Mouse (Mus musculus): ENCODE measurements around the gene Fam208b. TPM values are rescaled to one million over a fixed set of nuclear protein-coding genes. Genes with fewer than 3 reads are reported as not detected.
"Not testable (repeated sequence)": the region's sequence is repeated elsewhere in the genome, so short reads cannot be mapped to it uniquely, and the experiment has no call there.

Fam208b gene
- polyA plus RNA-seq, 1 experiment: 14.7 TPM

- TF ChIP-seq CTCF (IDR thresholded peaks at IDR 0.05; ENCODE audit: extremely low read depth, insufficient read depth, low read length) (no peak), POLR2A (IDR thresholded peaks at IDR 0.05; ENCODE audit: extremely low read depth, insufficient read depth, low read length) (no peak)
- peaks cover 11% of the 10 kb centered on the region; the same call in 1 of the 2 replicates for H3K4me1 ChIP-seq (ENCODE audit: control insufficient read depth, insufficient read depth, low read length)
- H3K27ac ChIP-seq (ENCODE audit: insufficient read depth, low read length): no peak overlapping the region
- no peak overlapping the region for H3K4me3 ChIP-seq (ENCODE audit: insufficient read depth, low read length)
Measured at GRCm38 (mm10) chr13:3541159-3541782, 69.6 kb downstream of the Fam208b start.

- H3K4me3 ChIP-seq (ENCODE audit: insufficient read depth, low read length): no peak overlapping the region
- TF ChIP-seq POLR2A (IDR thresholded peaks at IDR 0.05; ENCODE audit: extremely low read depth, insufficient read depth, low read length) (no peak), CTCF (IDR thresholded peaks at IDR 0.05; ENCODE audit: extremely low read depth, insufficient read depth, low read length) (no peak)
- no peak overlapping the region for H3K27ac ChIP-seq (ENCODE audit: insufficient read depth, low read length)
- H3K4me1 ChIP-seq (ENCODE audit: control insufficient read depth, insufficient read depth, low read length): peaks cover 8% of the 10 kb centered on the region; the same call in 1 of the 2 replicates
Measured at GRCm38 (mm10) chr13:3540166-3540565, 70.7 kb downstream of the Fam208b start.

- TF ChIP-seq POLR2A (IDR thresholded peaks at IDR 0.05; ENCODE audit: extremely low read depth, insufficient read depth, low read length): no peak
- TF ChIP-seq CTCF (IDR thresholded peaks at IDR 0.05; ENCODE audit: extremely low read depth, insufficient read depth, low read length): no peak
- peaks cover 3% of the 10 kb centered on the region; the same call in 1 of the 2 replicates for H3K4me1 ChIP-seq (ENCODE audit: control insufficient read depth, insufficient read depth, low read length)
- H3K4me3 ChIP-seq (ENCODE audit: insufficient read depth, low read length): peak overlapping the region; percentile 92
- H3K27ac ChIP-seq (ENCODE audit: insufficient read depth, low read length): 0 out of 2 replicates have a peak overlapping the region, but pooled peaks have one; percentile 94
Measured at GRCm38 (mm10) chr13:3538969-3539562, 71.8 kb downstream of the Fam208b start.

GRCm38 (mm10) chr13:3538223-3538968, 72.5 kb downstream of the Fam208b start:
- peak overlapping the region; percentile 92 for H3K4me3 ChIP-seq (ENCODE audit: insufficient read depth, low read length)
- TF ChIP-seq CTCF (IDR thresholded peaks at IDR 0.05; ENCODE audit: extremely low read depth, insufficient read depth, low read length) (no peak), POLR2A (IDR thresholded peaks at IDR 0.05; ENCODE audit: extremely low read depth, insufficient read depth, low read length) (no peak)
- H3K4me1 ChIP-seq (ENCODE audit: control insufficient read depth, insufficient read depth, low read length): peaks cover 3% of the 10 kb centered on the region; the same call in 1 of the 2 replicates
- H3K27ac ChIP-seq (ENCODE audit: insufficient read depth, low read length): peak overlapping the region; percentile 94

GRCm38 (mm10) chr13:3537594-3538222, 73.2 kb downstream of the Fam208b start, which contains the start of gene Gdi2:
Gene Gdi2 (plus strand): TSS chr13:3538063.
- peak within 1 kb of the TSS; percentile 92 for H3K4me3 ChIP-seq (ENCODE audit: insufficient read depth, low read length)
- TF ChIP-seq POLR2A (IDR thresholded peaks at IDR 0.05; ENCODE audit: extremely low read depth, insufficient read depth, low read length) (peak; percentile 58), CTCF (IDR thresholded peaks at IDR 0.05; ENCODE audit: extremely low read depth, insufficient read depth, low read length) (no peak)
- peaks cover 3% of the 10 kb centered on the region; the same call in 1 of the 2 replicates for H3K4me1 ChIP-seq (ENCODE audit: control insufficient read depth, insufficient read depth, low read length)

GRCm38 (mm10) chr13:3534146-3534545, 76.8 kb downstream of the Fam208b start:
- no peak overlapping the region for H3K27ac ChIP-seq (ENCODE audit: insufficient read depth, low read length)
- TF ChIP-seq CTCF (IDR thresholded peaks at IDR 0.05; ENCODE audit: extremely low read depth, insufficient read depth, low read length): no peak
- TF ChIP-seq POLR2A (IDR thresholded peaks at IDR 0.05; ENCODE audit: extremely low read depth, insufficient read depth, low read length): no peak
- no peaks in the 10 kb centered on the region for H3K4me1 ChIP-seq (ENCODE audit: control insufficient read depth, insufficient read depth, low read length)
- H3K4me3 ChIP-seq (ENCODE audit: insufficient read depth, low read length): no peak overlapping the region

More at GRCm38 (mm10) chr13:3537594-3538222, 73.2 kb downstream of the Fam208b start, which contains the start of gene Gdi2:
- peak within 1 kb of the TSS; percentile 95 for H3K27ac ChIP-seq (ENCODE audit: insufficient read depth, low read length)

GRCm38 (mm10) chr13:3532451-3532850, 78.5 kb downstream of the Fam208b start:
- Histone ChIP-seq H3K4me1 (ENCODE audit: control insufficient read depth, insufficient read depth, low read length) (no peaks in the 10 kb centered on the region), H3K27ac (ENCODE audit: insufficient read depth, low read length) (no peak overlapping the region), H3K4me3 (ENCODE audit: insufficient read depth, low read length) (no peak overlapping the region)
- no peak for TF ChIP-seq CTCF (IDR thresholded peaks at IDR 0.05; ENCODE audit: extremely low read depth, insufficient read depth, low read length)
- no peak for TF ChIP-seq POLR2A (IDR thresholded peaks at IDR 0.05; ENCODE audit: extremely low read depth, insufficient read depth, low read length)

- no peaks in the 10 kb centered on the region for H3K4me1 ChIP-seq (ENCODE audit: control insufficient read depth, insufficient read depth, low read length)
- no peak overlapping the region for H3K4me3 ChIP-seq (ENCODE audit: insufficient read depth, low read length)
- H3K27ac ChIP-seq (ENCODE audit: insufficient read depth, low read length): no peak overlapping the region
- TF ChIP-seq POLR2A (IDR thresholded peaks at IDR 0.05; ENCODE audit: extremely low read depth, insufficient read depth, low read length) (no peak), CTCF (IDR thresholded peaks at IDR 0.05; ENCODE audit: extremely low read depth, insufficient read depth, low read length) (no peak)
Measured at GRCm38 (mm10) chr13:3531692-3532320, 79.1 kb downstream of the Fam208b start.

- not testable (repeated sequence) for H3K4me1 ChIP-seq (ENCODE audit: control insufficient read depth, insufficient read depth, low read length); H3K4me3 ChIP-seq (ENCODE audit: insufficient read depth, low read length)
Measured at GRCm38 (mm10) chr13:3531176-3531575, 79.7 kb downstream of the Fam208b start.

More at GRCm38 (mm10) chr13:3531176-3531575, 79.7 kb downstream of the Fam208b start:
- not testable (repeated sequence) for H3K27ac ChIP-seq (ENCODE audit: insufficient read depth, low read length)

Data from cortical plate, adult 2 months (tissue).